Mouse (Mus musculus) testis, adult 2 months (tissue): ENCODE results near the gene Rfx4. TPM values are rescaled to one million over a fixed set of nuclear protein-coding genes. Genes with fewer than 3 reads are reported as not detected.

Experiments
- H3K27ac ChIP-seq: fragments of 200-500 bp; 2 replicates; pipeline ENCODE4 v1.5.1; 2012; ENCODE audit warnings: low read depth, low read length; ENCODE audit not compliant: control insufficient read depth, insufficient read depth
- H3K27me3 ChIP-seq: fragments of 200-500 bp; 2 replicates; pipeline ENCODE4 v1.6.1; 2012; ENCODE audit warnings: mild to moderate bottlenecking, low read length, moderate library complexity; ENCODE audit not compliant: control insufficient read depth, insufficient read depth
- H3K36me3 ChIP-seq: fragments of 200-500 bp; 2 replicates; pipeline ENCODE4 v1.6.1; 2012; ENCODE audit warnings: mild to moderate bottlenecking, low read length; ENCODE audit not compliant: control insufficient read depth, insufficient read depth
- H3K4me1 ChIP-seq: fragments of 200-500 bp; 2 replicates; pipeline ENCODE4 v1.6.1; 2012; ENCODE audit warnings: low read length; ENCODE audit not compliant: control insufficient read depth, insufficient read depth
- H3K4me3 ChIP-seq: fragments of 200-500 bp; 2 replicates; pipeline ENCODE4 v1.5.1; 2012; ENCODE audit warnings: low read depth, mild to moderate bottlenecking, low read length, moderate library complexity, mixed read lengths; ENCODE audit not compliant: control insufficient read depth
- CTCF ChIP-seq: fragments of 200-500 bp; IDR thresholded peaks from 2 replicates; pipeline ENCODE4 v1.5.1; 2012; ENCODE audit warnings: low read depth, mild to moderate bottlenecking, inconsistent platforms, low read length, moderate library complexity; ENCODE audit not compliant: control insufficient read depth, insufficient read depth, insufficient replicate concordance
- POLR2A ChIP-seq: fragments of 200-500 bp; IDR thresholded peaks from 2 replicates; pipeline ENCODE4 v1.6.1; 2012; ENCODE audit warnings: low read depth, mild to moderate bottlenecking, inconsistent platforms, low read length, moderate library complexity; ENCODE audit not compliant: control insufficient read depth
- polyA plus RNA-seq: library from polyadenylated mRNA; depleted of rRNA; stranded (reverse); fragments of >200 nt; gene quantifications from 2 replicates; pipeline ENCODE4 v1.2.3, GENCODE M21; 2012

The Rfx4 gene
- polyA plus RNA-seq, 1 experiment = 93.1 TPM

DNA sequence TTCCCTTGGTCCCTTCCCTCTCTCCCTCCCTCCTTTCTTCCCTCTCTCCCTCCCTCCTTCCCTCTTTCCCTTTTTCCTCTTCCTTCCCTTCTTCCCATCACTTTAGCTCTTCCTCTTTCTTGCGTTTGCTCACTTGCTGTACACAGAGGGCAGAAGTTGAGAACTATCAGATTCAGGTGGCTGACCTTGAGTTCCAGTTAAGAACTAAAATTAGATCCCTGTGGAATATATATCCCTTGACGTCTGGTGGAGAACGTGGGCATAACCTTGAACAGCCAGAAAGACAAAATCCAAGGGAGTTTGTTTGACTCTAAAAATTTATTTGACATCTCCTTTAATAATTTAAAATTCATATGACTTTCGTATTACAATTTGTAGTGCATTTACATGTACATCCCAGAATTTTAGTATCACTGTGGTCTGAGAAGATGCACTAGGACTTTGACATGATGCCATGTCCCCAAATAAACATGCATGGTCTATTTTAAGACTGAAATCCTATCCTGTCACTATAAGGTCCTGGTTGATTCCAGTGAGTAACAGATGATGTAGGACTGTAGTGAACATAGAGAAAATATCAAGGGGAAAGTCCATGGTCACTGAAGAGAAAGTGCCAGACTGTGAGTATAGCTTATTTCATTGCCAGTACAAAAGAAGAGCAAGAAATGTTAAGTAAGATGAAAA, 181.1 kb downstream of the Rfx4 start:
- no peak overlapping the region for H3K27ac ChIP-seq
- TF ChIP-seq POLR2A (no peak), CTCF (no peak)
- no peaks in the 10 kb centered on the region for H3K27me3 ChIP-seq
- no peaks in the 10 kb centered on the region for H3K36me3 ChIP-seq
- H3K4me3 ChIP-seq = no peak overlapping the region
- H3K4me1 ChIP-seq = no peaks in the 10 kb centered on the region

DNA sequence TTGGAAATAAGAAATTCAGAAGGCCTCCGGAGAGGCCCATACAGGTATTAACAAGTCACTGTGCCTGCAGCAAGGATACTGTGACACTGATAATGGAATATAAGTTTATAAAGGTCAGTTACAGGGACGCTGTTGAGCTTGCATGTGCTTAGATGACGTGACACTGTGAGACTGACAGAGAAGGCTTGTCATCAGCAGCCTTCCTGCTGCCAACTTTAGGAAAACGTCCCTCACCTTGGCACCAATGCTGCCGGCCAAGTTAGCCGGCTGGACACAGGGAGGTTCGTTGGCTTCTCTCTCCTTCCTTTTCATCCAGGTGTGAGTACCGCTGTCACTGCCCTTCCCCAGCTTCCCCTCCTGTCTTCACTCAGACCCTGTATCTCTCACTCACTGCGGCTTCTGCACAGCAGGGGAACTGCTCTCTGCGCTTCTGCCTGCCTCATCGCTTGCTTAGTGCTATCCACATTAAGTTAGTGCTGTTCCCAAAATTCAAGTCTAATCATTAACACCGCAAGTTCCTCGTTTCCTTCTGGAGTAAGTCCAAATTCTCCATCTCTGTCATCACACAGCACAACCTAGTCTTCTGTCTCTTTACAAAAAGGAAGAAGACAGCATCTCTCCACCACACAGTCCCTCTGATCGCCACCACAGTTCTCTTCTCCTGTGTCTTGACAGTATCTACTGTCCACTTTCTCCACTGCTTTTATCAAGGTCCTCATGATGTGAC, 182.4 kb downstream of the Rfx4 start:
- TF ChIP-seq POLR2A (no peak), CTCF (no peak)
- no peaks in the 10 kb centered on the region for H3K27me3 ChIP-seq
- H3K4me1 ChIP-seq = no peaks in the 10 kb centered on the region

DNA sequence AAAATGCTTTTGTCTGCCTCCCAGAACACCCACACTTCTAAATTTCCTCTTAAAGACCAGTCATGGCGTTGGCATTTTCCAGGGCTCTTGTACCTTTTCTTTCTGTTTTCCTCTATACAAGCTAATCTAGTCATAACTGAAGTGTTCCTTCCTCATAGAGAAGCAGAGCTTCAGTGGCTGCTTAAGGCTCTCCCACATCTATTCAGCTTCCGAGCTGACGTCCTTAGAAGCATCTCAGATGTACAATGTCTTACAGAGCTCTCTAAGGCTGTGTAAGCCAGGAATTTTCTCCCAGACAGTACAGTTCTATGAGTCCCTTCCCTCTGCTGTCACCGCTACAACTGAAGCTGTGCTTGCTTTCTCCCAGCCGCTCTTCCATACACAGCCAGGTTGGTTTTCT, 183.0 kb downstream of the Rfx4 start:
- no peak for TF ChIP-seq CTCF
- TF ChIP-seq POLR2A = no peak
- Histone ChIP-seq H3K4me3 (no peak overlapping the region), H3K27me3 (no peaks in the 10 kb centered on the region), H3K27ac (no peak overlapping the region), H3K4me1 (no peaks in the 10 kb centered on the region), H3K36me3 (no peaks in the 10 kb centered on the region)

More for the DNA sequence above, 182.4 kb downstream of the Rfx4 start:
- Histone ChIP-seq H3K4me3 (no peak overlapping the region), H3K27ac (no peak overlapping the region), H3K36me3 (no peaks in the 10 kb centered on the region)

DNA sequence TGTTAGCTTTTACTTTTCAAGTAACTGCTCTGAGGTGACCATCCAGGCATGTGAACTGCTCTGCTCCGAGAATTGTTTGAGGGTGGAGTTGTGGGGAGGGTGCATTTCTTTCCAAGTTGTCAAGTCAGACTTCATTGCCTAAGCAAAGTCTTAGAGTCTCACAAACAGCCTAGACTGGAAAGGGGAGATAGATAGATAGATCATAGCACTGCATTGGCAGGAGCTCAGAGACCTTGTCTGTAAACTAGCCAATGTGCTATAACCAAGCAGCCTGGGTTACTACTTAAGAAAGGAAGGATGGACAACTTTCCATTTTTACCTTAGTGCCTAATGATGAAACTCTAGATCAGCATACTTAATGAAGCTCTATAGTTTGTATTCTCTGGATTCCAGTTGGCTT, 184.5 kb downstream of the Rfx4 start:
- no peaks in the 10 kb centered on the region for H3K4me1 ChIP-seq
- no peak for TF ChIP-seq CTCF
- no peak for TF ChIP-seq POLR2A
- H3K27ac ChIP-seq = no peak overlapping the region
- H3K36me3 ChIP-seq = no peaks in the 10 kb centered on the region
- H3K4me3 ChIP-seq = no peak overlapping the region
- no peaks in the 10 kb centered on the region for H3K27me3 ChIP-seq

DNA sequence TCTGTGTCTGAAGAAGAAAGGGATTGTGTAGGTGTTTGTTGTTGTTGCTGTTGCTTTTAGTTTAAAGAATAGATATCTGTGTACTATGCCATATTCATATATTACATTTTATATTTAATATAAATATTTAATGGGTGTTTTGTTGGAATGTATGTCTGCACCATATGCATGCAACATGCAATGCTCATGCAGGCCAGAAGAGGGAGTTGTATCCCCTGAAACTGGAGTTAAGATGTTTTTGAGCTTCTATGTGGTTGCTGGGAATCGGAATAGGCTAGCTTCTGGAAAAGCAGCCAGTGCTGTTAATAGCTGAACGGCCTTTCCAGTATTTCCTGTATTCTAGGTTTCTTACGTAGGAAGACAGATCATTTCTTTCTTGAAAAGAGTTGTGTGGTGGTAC, 189.8 kb downstream of the Rfx4 start:
- Histone ChIP-seq H3K4me3 (no peak overlapping the region), H3K4me1 (no peaks in the 10 kb centered on the region), H3K36me3 (no peaks in the 10 kb centered on the region), H3K27me3 (no peaks in the 10 kb centered on the region), H3K27ac (no peak overlapping the region)
- no peak for TF ChIP-seq CTCF
- no peak for TF ChIP-seq POLR2A

DNA sequence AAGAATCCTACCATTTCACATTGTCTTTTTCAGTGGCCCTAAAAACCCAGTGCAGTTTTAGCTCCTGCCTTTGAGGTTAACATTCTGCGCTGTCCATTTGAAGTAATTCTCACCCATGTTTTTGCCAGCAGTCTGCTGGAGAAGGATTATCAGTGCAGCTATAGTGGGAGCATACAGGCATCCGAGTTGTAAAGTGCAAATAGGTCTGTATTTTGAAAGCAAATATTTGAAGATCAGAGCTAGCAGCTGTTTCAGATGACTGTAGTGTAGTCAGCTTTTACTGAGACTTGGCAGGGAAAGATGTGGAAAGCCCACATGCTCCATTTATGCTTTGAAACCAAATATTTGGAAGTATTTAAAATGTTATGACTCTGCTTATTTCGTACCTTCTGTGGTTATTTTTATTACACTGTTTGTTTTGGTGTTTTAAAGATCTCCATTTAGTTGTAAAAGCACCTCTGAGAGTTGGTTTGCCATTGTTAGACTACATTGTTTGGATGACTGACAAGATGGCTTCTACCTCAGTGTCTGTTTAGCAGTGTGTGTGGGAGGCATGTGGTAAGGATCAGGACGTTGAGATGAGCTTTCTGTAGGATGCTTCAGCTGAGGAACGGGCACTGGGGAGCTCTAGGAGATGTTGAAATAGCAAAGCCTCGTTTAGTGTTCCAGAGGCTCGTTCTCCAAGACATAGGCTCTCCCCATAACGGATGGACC, 193.3 kb downstream of the Rfx4 start:
- H3K36me3 ChIP-seq = no peaks in the 10 kb centered on the region
- H3K4me1 ChIP-seq = no peaks in the 10 kb centered on the region
- no peak for TF ChIP-seq CTCF
- TF ChIP-seq POLR2A = no peak
- no peak overlapping the region for H3K4me3 ChIP-seq
- H3K27ac ChIP-seq = no peak overlapping the region
- H3K27me3 ChIP-seq = no peaks in the 10 kb centered on the region

DNA sequence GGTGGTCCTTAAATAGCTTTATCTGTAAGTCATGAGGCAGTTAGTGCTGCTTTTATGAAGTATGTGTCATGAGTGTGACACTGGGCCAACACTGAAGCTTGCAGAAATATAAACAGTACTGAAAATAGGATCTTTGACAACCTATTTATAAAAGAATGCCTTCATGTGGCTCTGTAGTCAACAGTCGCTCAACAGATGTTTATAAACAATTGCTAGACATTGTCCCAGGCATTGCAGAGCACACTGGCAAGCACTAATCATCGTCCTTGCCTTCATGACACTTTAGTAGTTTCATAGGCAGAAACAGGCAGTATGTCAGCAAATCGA, 193.8 kb downstream of the Rfx4 start:
- no peaks in the 10 kb centered on the region for H3K36me3 ChIP-seq
- H3K4me1 ChIP-seq = no peaks in the 10 kb centered on the region
- H3K27ac ChIP-seq = no peak overlapping the region
- no peaks in the 10 kb centered on the region for H3K27me3 ChIP-seq
- TF ChIP-seq POLR2A (no peak), CTCF (no peak)
- no peak overlapping the region for H3K4me3 ChIP-seq

DNA sequence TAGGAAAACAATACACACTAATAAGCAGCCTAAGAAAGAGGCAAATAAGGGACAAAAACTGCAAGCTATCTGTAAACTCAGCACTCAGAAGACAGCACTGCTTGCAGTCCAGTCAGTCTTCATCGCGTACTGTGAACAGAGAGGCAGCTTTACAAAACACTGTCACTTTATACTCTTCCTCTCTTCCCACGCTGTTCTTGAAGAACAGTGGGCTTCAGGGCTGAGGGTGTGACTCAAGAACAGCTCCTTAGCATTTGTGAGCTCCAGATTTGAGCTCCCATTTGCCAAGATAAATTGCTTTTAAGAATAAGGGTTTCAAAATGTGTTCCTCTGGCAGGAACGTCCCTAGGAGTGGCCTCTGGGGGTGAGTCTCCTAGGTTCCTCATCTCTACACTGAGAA, 194.5 kb downstream of the Rfx4 start:
- Histone ChIP-seq H3K4me1 (no peaks in the 10 kb centered on the region), H3K27ac (no peak overlapping the region), H3K27me3 (no peaks in the 10 kb centered on the region), H3K4me3 (no peak overlapping the region), H3K36me3 (no peaks in the 10 kb centered on the region)
- TF ChIP-seq CTCF (no peak), POLR2A (no peak)
